Mouse (Mus musculus) ES-E14 (cell line): ENCODE measurements around the gene Vps36. TPM values are rescaled to one million over a fixed set of nuclear protein-coding genes. Genes with fewer than 3 reads are reported as not detected.

ENCODE experiments used
- DNase-seq: peaks from one replicate; pipeline ENCODE4 v3.0.0-alpha.2; 2013; ENCODE audit warnings: low read depth, low spot score
- H3K27ac ChIP-seq: 2 replicates; pipeline ENCODE4 v1.5.1; 2012; ENCODE audit warnings: low read depth, mild to moderate bottlenecking, low read length, moderate library complexity, mixed read lengths; ENCODE audit not compliant: poor library complexity, insufficient read depth, severe bottlenecking
- H3K36me3 ChIP-seq: 2 replicates; pipeline ENCODE4 v1.6.1; 2012; ENCODE audit warnings: mild to moderate bottlenecking, low read length, moderate library complexity, mixed read lengths; ENCODE audit not compliant: control insufficient read depth, poor library complexity, insufficient read depth, severe bottlenecking
- H3K4me1 ChIP-seq, 2 experiments: fragments of 150-350 bp in 1 of 2; sonication (generic) in 1 of 2; 2 replicates each; pipeline ENCODE4 v1.6.1; 2012; ENCODE audit warnings: low read length in 2 of 2, mild to moderate bottlenecking in 1 of 2, mixed read lengths in 1 of 2; ENCODE audit not compliant: control insufficient read depth in 2 of 2, insufficient read depth in 2 of 2, poor library complexity in 1 of 2
- H3K4me3 ChIP-seq, 2 experiments: fragments of 150-350 bp in 1 of 2; sonication (generic) in 1 of 2; 2 replicates each; pipeline ENCODE4 v1.5.1; 2012; ENCODE audit warnings: low read length in 2 of 2, low read depth in 1 of 2, mild to moderate bottlenecking in 1 of 2, mixed read lengths in 1 of 2; ENCODE audit not compliant: insufficient read depth in 1 of 2, poor library complexity in 1 of 2, severe bottlenecking in 1 of 2
- H3K9ac ChIP-seq: 2 replicates; pipeline ENCODE4 v1.6.1; 2012; ENCODE audit warnings: low read depth, mild to moderate bottlenecking, low read length, mixed read lengths; ENCODE audit not compliant: poor library complexity, insufficient read depth, severe bottlenecking
- H3K9me3 ChIP-seq: fragments of 150-350 bp; sonication (generic); 2 replicates; pipeline ENCODE4 v1.6.1; 2012; ENCODE audit warnings: low read depth, mild to moderate bottlenecking, low read length; ENCODE audit not compliant: control insufficient read depth, insufficient read depth
- CHD2 ChIP-seq: IDR thresholded peaks from 2 replicates; pipeline ENCODE4 v1.6.1; 2014; ENCODE audit warnings: mild to moderate bottlenecking, low read depth, low read length, inconsistent platforms
- HCFC1 ChIP-seq: IDR thresholded peaks from 2 replicates; pipeline ENCODE4 v1.6.1; 2012; ENCODE audit warnings: low read length, inconsistent platforms, borderline replicate concordance; ENCODE audit not compliant: insufficient read depth
- MAFK ChIP-seq: IDR thresholded peaks from 2 replicates; pipeline ENCODE4 v1.6.1; 2014; ENCODE audit warnings: mild to moderate bottlenecking, low read depth, low read length, inconsistent platforms; ENCODE audit not compliant: insufficient read depth
- ZC3H11A ChIP-seq: IDR thresholded peaks from 2 replicates; pipeline ENCODE4 v1.6.1; 2012; ENCODE audit warnings: low read depth, mild to moderate bottlenecking, inconsistent platforms, low read length, borderline replicate concordance
- ZNF384 ChIP-seq: IDR thresholded peaks from 2 replicates; pipeline ENCODE4 v1.6.1; 2012; ENCODE audit warnings: low read depth, low read length, inconsistent platforms
- in situ Hi-C, 2 experiments: fragments of 600-800 bp; cut with MboI; formaldehyde crosslinking; loops; one replicate each; pipeline ENCODE4 v1.15.1; 2025; ENCODE audit warnings: low sequenced_read_pairs in 2 of 2, inconsistent platforms in 1 of 2; ENCODE audit not compliant: unreplicated experiment in 2 of 2
- total RNA-seq: library from RNA; depleted of rRNA; stranded (reverse); fragments of 300-350 nt; gene quantifications from 2 replicates; pipeline ENCODE4 v1.2.3, GENCODE M21; 2012

Gene Vps36
- total RNA-seq, 1 experiment = 25.9 TPM

DNA sequence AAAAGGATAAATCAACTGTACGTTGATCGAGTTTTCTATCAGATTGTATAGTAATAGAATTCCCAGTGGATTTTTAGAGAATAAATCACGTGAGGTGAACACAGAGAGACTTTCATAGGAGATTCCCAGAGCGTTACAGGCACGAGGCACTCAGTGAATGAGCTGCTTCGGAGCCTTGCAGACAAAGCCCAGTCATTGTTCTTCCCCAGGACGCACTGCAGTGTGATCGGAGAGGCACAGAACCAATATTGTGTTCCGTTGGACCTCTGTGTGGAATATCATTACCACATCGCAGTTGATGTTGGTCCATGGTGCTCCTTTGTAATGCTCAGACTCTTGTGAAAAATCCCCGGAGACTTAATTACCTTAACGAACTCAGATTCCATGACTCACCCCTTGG lies 55.3 kb downstream of the Vps36 start:
- TF ChIP-seq ZC3H11A (no peak), CHD2 (no peak), MAFK (no peak), HCFC1 (no peak), ZNF384 (no peak)
- in situ Hi-C loops = no loop called here
- Histone ChIP-seq H3K9me3 (no peaks in the 10 kb centered on the region), H3K27ac (no peak overlapping the region), H3K4me3 (no peak overlapping the region), H3K9ac (no peak overlapping the region), H3K36me3 (peaks cover 1% of the 10 kb centered on the region; the same call in 1 of the 2 replicates), H3K4me1 (no peaks in the 10 kb centered on the region)
- DNase-seq = no peak

DNA sequence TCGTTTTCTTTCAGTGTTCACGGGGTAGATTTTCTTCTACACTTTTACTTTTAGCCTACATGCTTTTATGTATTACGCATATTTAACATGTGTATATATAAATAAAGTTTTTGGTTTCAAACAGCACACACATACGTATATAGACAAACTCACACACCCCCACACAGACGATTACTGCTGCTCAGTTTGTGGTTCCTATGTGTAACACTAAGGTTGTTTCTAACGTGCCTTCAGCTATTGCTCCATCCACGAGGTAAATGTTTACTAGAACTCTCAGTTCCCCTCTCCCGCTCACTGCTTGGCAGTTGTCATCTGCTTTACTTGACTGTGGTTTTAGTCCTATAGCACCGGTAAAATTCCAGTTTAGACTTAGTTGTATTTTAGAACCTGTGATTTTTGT lies 56.5 kb downstream of the Vps36 start:
- in situ Hi-C loops = no loop called here
- TF ChIP-seq ZC3H11A (no peak), MAFK (no peak), ZNF384 (no peak), HCFC1 (no peak), CHD2 (no peak)
- DNase-seq = no peak

DNA sequence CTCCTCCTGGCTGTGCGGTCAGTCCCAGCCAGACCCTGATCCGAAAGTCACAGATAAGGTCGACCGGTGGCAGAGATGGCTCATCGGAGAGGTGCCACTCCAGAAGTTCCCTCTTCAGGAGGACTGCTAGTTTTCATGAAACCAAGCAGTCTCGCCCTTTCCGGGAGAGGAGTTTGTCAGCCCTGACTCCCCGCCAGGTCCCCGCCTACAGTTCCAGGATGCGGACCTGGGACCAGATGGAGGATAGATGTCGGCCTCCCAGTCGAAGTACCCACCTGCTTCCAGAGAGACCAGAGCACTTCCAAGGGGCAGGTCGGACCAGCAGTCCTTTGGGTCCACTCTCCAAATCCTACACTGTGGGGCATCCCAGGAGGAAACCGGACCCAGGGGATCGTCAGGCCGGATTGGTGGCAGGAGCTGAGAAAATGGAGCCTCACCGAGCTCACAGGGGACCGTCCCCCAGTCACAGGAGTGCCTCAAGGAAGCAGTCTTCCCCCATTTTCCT lies 66.4 kb downstream of the Vps36 start:
- peak overlapping the region; percentile 21 to 27; a peak in 2 of 4 replicates for H3K4me3 ChIP-seq
- no peak overlapping the region for H3K27ac ChIP-seq
- in situ Hi-C loops = no loop called here
- H3K36me3 ChIP-seq = no peaks in the 10 kb centered on the region; the same call in 1 of the 2 replicates
- H3K9me3 ChIP-seq = no peaks in the 10 kb centered on the region
- peaks cover 0 to 3% of the 10 kb centered on the region in 2 experiments; a peak in 1 of 4 replicates for H3K4me1 ChIP-seq
- H3K9ac ChIP-seq = no peak overlapping the region
- no peak for DNase-seq
- TF ChIP-seq HCFC1 = no peak

More for the DNA sequence above, 56.5 kb downstream of the Vps36 start:
- Histone ChIP-seq H3K27ac (no peak overlapping the region), H3K9ac (no peak overlapping the region), H3K4me3 (no peak overlapping the region), H3K4me1 (no peaks in the 10 kb centered on the region), H3K9me3 (no peaks in the 10 kb centered on the region), H3K36me3 (no peaks in the 10 kb centered on the region; the same call in 1 of the 2 replicates)

DNA sequence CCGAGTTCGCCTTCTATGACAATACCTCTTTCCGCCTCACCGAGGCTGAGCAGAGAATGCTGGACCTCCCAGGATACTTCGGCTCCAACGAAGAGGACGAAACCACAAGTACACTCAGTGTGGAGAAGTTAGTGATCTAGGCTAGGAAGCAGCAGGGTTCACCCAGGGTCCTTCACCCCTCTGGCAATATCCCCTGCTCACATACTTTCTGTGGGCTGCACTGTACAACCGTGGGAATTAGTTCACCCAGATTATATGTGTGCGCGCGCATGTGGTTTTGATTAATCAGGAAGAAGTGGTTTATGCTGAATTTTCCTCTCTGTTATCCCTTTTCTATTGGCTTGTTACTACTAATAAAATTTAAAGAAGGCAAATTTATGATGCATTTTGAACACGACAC lies 66.9 kb downstream of the Vps36 start:
- H3K36me3 ChIP-seq = no peaks in the 10 kb centered on the region; the same call in 1 of the 2 replicates
- in situ Hi-C loops = no loop called here
- H3K4me1 ChIP-seq = peaks cover 0 to 3% of the 10 kb centered on the region in 2 experiments; a peak in 1 of 4 replicates
- no peak overlapping the region for H3K9ac ChIP-seq
- no peak for DNase-seq
- H3K4me3 ChIP-seq = peak overlapping the region in 1 of 2 experiments; percentile 27; a peak in 1 of 4 replicates
- H3K9me3 ChIP-seq = no peaks in the 10 kb centered on the region
- TF ChIP-seq ZC3H11A = no peak
- no peak for TF ChIP-seq CHD2
- TF ChIP-seq ZNF384 = no peak
- no peak for TF ChIP-seq MAFK
- TF ChIP-seq HCFC1 = no peak
- no peak overlapping the region for H3K27ac ChIP-seq

DNA sequence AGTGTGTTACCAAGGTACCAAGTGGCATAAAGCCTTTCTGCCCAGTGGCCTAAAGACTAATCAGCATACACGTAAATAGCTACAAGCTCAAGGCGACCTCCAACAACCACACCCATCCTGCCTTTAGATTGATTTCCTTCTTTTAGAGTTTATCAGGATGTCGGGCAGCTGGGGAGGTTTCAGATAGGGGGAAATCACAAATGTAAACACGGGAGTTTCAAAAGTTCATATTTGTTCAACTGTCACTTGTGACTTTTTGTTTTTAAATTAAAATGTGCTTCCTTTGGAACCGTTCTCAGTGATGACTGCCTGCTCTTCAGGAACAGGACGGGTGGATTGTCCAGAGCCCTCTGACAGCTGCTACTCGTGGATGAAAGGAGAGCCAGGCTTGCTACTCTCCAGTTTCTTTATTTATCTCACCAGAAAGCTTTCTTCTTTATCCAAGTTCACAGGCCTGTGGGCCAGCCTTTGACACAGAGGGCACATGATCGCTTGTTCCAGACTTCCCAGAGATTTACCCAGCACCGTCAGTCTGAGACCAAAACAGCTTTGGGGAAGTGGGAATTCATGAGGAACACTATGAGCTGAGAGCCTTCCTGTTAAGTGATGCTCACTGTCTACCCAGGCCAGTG lies 67.6 kb downstream of the Vps36 start:
- TF ChIP-seq ZC3H11A = no peak
- DNase-seq = no peak
- Histone ChIP-seq H3K9ac (no peak overlapping the region), H3K9me3 (no peaks in the 10 kb centered on the region), H3K27ac (no peak overlapping the region), H3K4me1 (peaks cover 0 to 3% of the 10 kb centered on the region in 2 experiments; a peak in 1 of 4 replicates), H3K36me3 (no peaks in the 10 kb centered on the region; the same call in 1 of the 2 replicates), H3K4me3 (no peak overlapping the region)
- in situ Hi-C loops = no loop called here
